Mouse (Mus musculus): ENCODE measurements around the gene Tnfrsf25. TPM values are rescaled to one million over a fixed set of nuclear protein-coding genes. Genes with fewer than 3 reads are reported as not detected.

Tnfrsf25 gene
- 0.12 and 0.25 TPM in 2 replicates for polyA plus RNA-seq (2015; fragmentation: Nextera tagmentation; extraction: Ambion mirVana)

- Histone ChIP-seq H3K9ac (ENCODE audit: low read depth, low read length) (0 out of 2 replicates have a peak within 1 kb of the TSS, but pooled peaks have one; percentile 13), H3K4me2 (ENCODE audit: low read depth, low read length) (peak within 1 kb of the TSS; percentile 24), H3K4me3 (ENCODE audit: low read depth, low read length) (no peak within 1 kb of the TSS), H3K9me3 (replicated peaks; ENCODE audit: control insufficient read depth, low read length) (no peaks in the 10 kb centered on the region), H3K27ac (ENCODE audit: low read length) (no peak within 1 kb of the TSS), H3K36me3 (ENCODE audit: control insufficient read depth, insufficient read depth) (peaks cover 3% of the 10 kb centered on the region), H3K27me3 (ENCODE audit: control insufficient read depth, insufficient read depth, low read depth, low read length) (peaks cover 69% of the 10 kb centered on the region), H3K4me1 (ENCODE audit: control insufficient read depth, low read depth, low read length) (peaks cover 15% of the 10 kb centered on the region)
- ATAC-seq (ENCODE audit: low read depth), result no peak
- WGBS (ENCODE audit: insufficient replicate concordance), result 3% methylated on average over 30 of the region's 30 CpGs
Observed at GRCm38 (mm10) chr4:152115921-152116612, at the start of gene Tnfrsf25. TSS of gene Tnfrsf25 (plus strand) at chr4:152115934.

DNA sequence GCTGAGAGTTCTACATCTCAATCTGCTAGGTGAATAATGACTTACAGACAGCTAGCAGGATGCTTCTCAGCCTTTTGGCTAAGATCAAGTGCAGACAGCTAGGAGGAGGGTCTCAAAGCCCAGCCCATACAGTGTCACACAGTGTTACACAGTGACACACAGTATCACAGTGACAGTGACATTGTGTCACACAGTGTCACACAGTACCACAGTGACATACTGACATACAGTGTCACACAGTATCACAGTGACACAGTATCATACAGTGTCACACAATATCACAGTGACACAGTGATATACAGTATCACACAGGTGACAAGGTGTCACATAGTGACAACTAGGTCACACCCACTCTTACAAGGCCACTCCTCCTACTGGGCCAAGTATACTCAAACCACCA lies 48.5 kb upstream of the Tnfrsf25 start:
- Histone ChIP-seq H3K27ac (ENCODE audit: low read length) (no peak overlapping the region), H3K9ac (ENCODE audit: low read depth, low read length) (no peak overlapping the region), H3K4me2 (ENCODE audit: low read depth, low read length) (no peak overlapping the region), H3K27me3 (ENCODE audit: control insufficient read depth, insufficient read depth, low read depth, low read length) (no peaks in the 10 kb centered on the region), H3K4me3 (ENCODE audit: low read depth, low read length) (no peak overlapping the region), H3K36me3 (ENCODE audit: control insufficient read depth, insufficient read depth) (no peaks in the 10 kb centered on the region), H3K4me1 (ENCODE audit: control insufficient read depth, low read depth, low read length) (no peaks in the 10 kb centered on the region; the same call in 1 of the 2 replicates), H3K9me3 (replicated peaks; ENCODE audit: control insufficient read depth, low read length) (no peaks in the 10 kb centered on the region)
- no peak for ATAC-seq (ENCODE audit: low read depth)

DNA sequence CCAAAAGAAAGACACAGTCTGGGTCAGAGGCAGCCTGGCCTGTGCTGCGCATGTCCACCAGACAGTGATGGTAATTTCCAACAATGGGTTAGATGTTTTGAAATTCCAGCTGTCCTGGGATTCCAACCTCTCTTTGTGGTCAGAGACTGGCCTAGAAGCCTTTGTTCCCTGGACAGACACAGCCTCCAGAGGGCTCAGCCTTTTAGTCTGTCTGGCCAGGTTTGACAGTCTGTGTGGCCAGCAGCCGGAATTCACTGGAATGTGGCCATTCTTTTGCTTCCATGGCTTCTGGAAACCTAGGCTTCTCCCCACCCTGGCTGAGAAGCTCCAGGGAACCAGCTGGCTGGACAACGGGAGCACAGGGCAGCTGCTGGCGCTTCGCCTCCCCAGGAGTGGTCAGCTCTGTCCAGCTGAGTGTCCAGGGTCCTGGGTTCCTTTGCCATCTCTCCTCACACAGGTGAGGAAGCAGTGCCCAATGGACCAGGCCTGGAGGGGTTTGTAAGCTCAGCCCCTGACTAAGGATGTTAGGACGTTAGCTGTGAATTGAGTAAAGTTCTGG lies 47.5 kb upstream of the Tnfrsf25 start:
- Histone ChIP-seq H3K9ac (ENCODE audit: low read depth, low read length) (no peak overlapping the region), H3K9me3 (replicated peaks; ENCODE audit: control insufficient read depth, low read length) (no peaks in the 10 kb centered on the region), H3K4me2 (ENCODE audit: low read depth, low read length) (no peak overlapping the region), H3K4me1 (ENCODE audit: control insufficient read depth, low read depth, low read length) (peaks cover 2% of the 10 kb centered on the region; the same call in 1 of the 2 replicates), H3K27me3 (ENCODE audit: control insufficient read depth, insufficient read depth, low read depth, low read length) (no peaks in the 10 kb centered on the region), H3K27ac (ENCODE audit: low read length) (no peak overlapping the region), H3K36me3 (ENCODE audit: control insufficient read depth, insufficient read depth) (no peaks in the 10 kb centered on the region), H3K4me3 (ENCODE audit: low read depth, low read length) (no peak overlapping the region)
- ATAC-seq (ENCODE audit: low read depth), result no peak
- 78% methylated on average over 6 of the region's 6 CpGs for WGBS (ENCODE audit: insufficient replicate concordance)

- peaks cover 2% of the 10 kb centered on the region; the same call in 1 of the 2 replicates for H3K4me1 ChIP-seq (ENCODE audit: control insufficient read depth, low read depth, low read length)
- H3K4me3 ChIP-seq (ENCODE audit: low read depth, low read length), result no peak overlapping the region
- H3K4me2 ChIP-seq (ENCODE audit: low read depth, low read length), result no peak overlapping the region
- no peak overlapping the region for H3K9ac ChIP-seq (ENCODE audit: low read depth, low read length)
- ATAC-seq (ENCODE audit: low read depth), result no peak
- H3K36me3 ChIP-seq (ENCODE audit: control insufficient read depth, insufficient read depth), result no peaks in the 10 kb centered on the region
- no peaks in the 10 kb centered on the region for H3K9me3 ChIP-seq (replicated peaks; ENCODE audit: control insufficient read depth, low read length)
- WGBS (ENCODE audit: insufficient replicate concordance), result 69% methylated on average over 3 of the region's 3 CpGs
- H3K27me3 ChIP-seq (ENCODE audit: control insufficient read depth, insufficient read depth, low read depth, low read length), result no peaks in the 10 kb centered on the region
- H3K27ac ChIP-seq (ENCODE audit: low read length), result no peak overlapping the region
Observed at GRCm38 (mm10) chr4:152069245-152069644, 46.5 kb upstream of the Tnfrsf25 start.

DNA sequence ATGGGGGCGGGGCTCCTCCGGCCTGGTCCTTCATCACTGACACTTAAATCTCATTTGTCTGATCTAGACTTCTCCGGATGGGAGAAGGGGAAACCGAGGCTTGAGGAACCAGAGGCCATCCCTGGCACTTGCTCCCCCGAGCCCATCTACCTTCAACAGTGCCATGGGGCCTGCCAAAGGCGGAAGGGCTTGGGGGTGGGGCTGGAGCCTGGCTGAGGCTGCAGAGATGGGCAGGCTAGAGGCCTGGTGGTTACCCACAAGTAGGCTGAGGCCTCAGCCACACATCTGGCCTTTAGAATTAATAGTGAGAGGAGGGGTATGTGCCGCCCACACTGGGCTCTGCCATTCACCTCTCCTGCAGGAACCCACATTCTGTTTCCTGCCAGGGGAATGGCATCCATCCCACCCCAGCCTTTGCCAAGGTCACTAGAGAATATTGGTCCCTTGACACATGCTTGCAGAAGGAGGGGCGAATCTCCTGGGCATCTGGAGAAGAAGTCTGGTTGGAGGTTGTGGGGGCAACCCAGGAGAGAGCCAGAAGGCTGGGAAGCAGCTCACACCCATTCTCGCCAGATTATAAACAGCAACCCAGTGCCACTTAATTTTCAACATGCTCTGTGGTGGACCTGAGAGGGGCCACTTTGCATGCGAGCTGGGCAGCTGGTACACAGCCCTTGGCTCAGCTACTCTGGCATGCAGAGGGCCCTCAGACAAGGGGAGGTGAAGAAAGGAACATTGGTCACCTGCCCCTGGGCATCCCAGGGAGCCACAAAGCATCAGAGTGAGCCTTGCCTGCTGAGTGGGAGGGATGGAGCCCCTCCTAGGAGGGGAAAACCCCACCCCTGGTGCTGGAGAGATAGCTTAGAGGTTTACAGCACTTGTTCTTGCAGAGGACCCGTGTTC lies 45.0 kb upstream of the Tnfrsf25 start:
- no peaks in the 10 kb centered on the region for H3K36me3 ChIP-seq (ENCODE audit: control insufficient read depth, insufficient read depth)
- 39% methylated on average over 11 of the region's 11 CpGs for WGBS (ENCODE audit: insufficient replicate concordance)
- H3K27me3 ChIP-seq (ENCODE audit: control insufficient read depth, insufficient read depth, low read depth, low read length), result no peaks in the 10 kb centered on the region
- H3K4me2 ChIP-seq (ENCODE audit: low read depth, low read length), result no peak overlapping the region
- ATAC-seq (ENCODE audit: low read depth), result no peak
- no peak overlapping the region for H3K27ac ChIP-seq (ENCODE audit: low read length)
- peaks cover 2% of the 10 kb centered on the region; the same call in 1 of the 2 replicates for H3K4me1 ChIP-seq (ENCODE audit: control insufficient read depth, low read depth, low read length)
- H3K9me3 ChIP-seq (replicated peaks; ENCODE audit: control insufficient read depth, low read length), result no peaks in the 10 kb centered on the region
- no peak overlapping the region for H3K4me3 ChIP-seq (ENCODE audit: low read depth, low read length)
- H3K9ac ChIP-seq (ENCODE audit: low read depth, low read length), result no peak overlapping the region

DNA sequence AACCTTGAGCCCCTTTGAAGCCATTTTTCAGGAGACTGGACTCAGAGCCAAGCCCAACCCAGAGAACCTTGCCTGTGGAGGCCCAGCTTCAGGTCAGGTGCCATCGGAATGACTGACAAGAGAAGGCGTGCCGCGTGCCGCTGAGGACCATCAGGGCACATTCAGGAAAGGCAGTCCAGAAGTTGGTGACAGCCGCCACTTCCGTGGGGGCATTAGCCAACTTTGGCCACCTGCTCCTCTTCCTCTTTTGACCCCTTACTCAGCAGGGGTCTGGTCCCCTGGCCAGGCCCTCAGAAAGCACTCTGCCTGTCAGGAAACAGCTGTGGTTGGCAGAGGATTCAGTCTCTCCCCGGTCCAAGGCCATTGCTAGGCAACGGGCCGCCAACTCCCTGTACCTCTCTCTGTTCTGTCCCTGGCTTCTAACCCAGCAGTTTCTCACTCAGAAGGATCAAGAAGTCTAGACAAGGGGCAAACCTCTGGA lies 43.6 kb upstream of the Tnfrsf25 start, which contains the start of gene Plekhg5:
Plekhg5 (plus strand) TSS at position 378 of the 481 bp plus-strand sequence.
- Histone ChIP-seq H3K36me3 (ENCODE audit: control insufficient read depth, insufficient read depth) (no peaks in the 10 kb centered on the region), H3K27me3 (ENCODE audit: control insufficient read depth, insufficient read depth, low read depth, low read length) (no peaks in the 10 kb centered on the region), H3K27ac (ENCODE audit: low read length) (no peak within 1 kb of the TSS), H3K9me3 (replicated peaks; ENCODE audit: control insufficient read depth, low read length) (no peaks in the 10 kb centered on the region), H3K4me3 (ENCODE audit: low read depth, low read length) (no peak within 1 kb of the TSS), H3K4me2 (ENCODE audit: low read depth, low read length) (no peak within 1 kb of the TSS), H3K4me1 (ENCODE audit: control insufficient read depth, low read depth, low read length) (peaks cover 2% of the 10 kb centered on the region; the same call in 1 of the 2 replicates), H3K9ac (ENCODE audit: low read depth, low read length) (no peak within 1 kb of the TSS)
- ATAC-seq (ENCODE audit: low read depth), result no peak
- 14% methylated on average over 10 of the region's 10 CpGs for WGBS (ENCODE audit: insufficient replicate concordance)

GRCm38 (mm10) chr4:152072655-152073054 lies 43.1 kb upstream of the Tnfrsf25 start:
- Histone ChIP-seq H3K36me3 (ENCODE audit: control insufficient read depth, insufficient read depth) (no peaks in the 10 kb centered on the region), H3K9me3 (replicated peaks; ENCODE audit: control insufficient read depth, low read length) (no peaks in the 10 kb centered on the region), H3K27ac (ENCODE audit: low read length) (no peak overlapping the region), H3K4me3 (ENCODE audit: low read depth, low read length) (no peak overlapping the region), H3K27me3 (ENCODE audit: control insufficient read depth, insufficient read depth, low read depth, low read length) (no peaks in the 10 kb centered on the region), H3K4me1 (ENCODE audit: control insufficient read depth, low read depth, low read length) (peaks cover 2% of the 10 kb centered on the region; the same call in 1 of the 2 replicates), H3K4me2 (ENCODE audit: low read depth, low read length) (no peak overlapping the region), H3K9ac (ENCODE audit: low read depth, low read length) (no peak overlapping the region)
- no peak for ATAC-seq (ENCODE audit: low read depth)
- WGBS (ENCODE audit: insufficient replicate concordance), result 46% methylated on average over 10 of the region's 10 CpGs

DNA sequence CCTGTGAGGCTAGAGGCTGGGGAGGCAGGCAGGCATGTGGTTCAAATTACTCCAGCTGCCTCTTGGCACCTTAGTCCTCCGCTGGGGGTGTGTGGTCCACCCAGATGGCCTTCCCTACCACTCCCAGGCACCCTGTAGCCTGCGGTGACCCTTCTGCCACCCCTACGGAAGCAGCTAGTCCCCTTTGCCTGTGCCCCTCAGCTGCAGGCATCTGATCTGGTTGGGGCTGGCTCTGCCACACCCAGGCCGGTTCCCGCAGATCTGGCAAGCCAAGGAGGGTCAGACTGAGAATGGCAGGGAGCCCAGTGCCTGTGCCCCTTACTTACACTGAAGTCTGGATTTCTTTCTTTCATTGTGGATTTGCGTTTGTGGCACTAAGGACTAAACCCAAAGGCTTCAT lies 42.0 kb upstream of the Tnfrsf25 start:
- Histone ChIP-seq H3K4me2 (ENCODE audit: low read depth, low read length) (no peak overlapping the region), H3K9ac (ENCODE audit: low read depth, low read length) (no peak overlapping the region), H3K4me3 (ENCODE audit: low read depth, low read length) (no peak overlapping the region), H3K36me3 (ENCODE audit: control insufficient read depth, insufficient read depth) (no peaks in the 10 kb centered on the region), H3K27ac (ENCODE audit: low read length) (no peak overlapping the region), H3K27me3 (ENCODE audit: control insufficient read depth, insufficient read depth, low read depth, low read length) (no peaks in the 10 kb centered on the region), H3K9me3 (replicated peaks; ENCODE audit: control insufficient read depth, low read length) (no peaks in the 10 kb centered on the region), H3K4me1 (ENCODE audit: control insufficient read depth, low read depth, low read length) (peaks cover 2% of the 10 kb centered on the region; the same call in 1 of the 2 replicates)
- ATAC-seq (ENCODE audit: low read depth), result no peak
- 59% methylated on average over 6 of the region's 6 CpGs for WGBS (ENCODE audit: insufficient replicate concordance)

Data from liver, embryonic 16.5 days (tissue).